ENCODE assay signal across 12 mouse cellular contexts in genomic region chr4:120890754-120891440, GRCm38 (mm10). TPM values are rescaled to one million over a fixed set of nuclear protein-coding genes. Genes with fewer than 3 reads are reported as not detected.
DNase-seq lines count a peak whose midpoint lies in the region; ATAC-seq and TF ChIP-seq lines count a peak whose summit lies in the region.
"Had no signal": no experiment of that assay in that cellular context is flagged by ENCODE, and none has a peak within 500 bp of the region (broad histone marks: within the 10 kb centered on the region; RNA-seq: fewer than 3 reads in every experiment).

No protein-coding gene starts in this region.

- H3K36me3 ChIP-seq in hindbrain, embryonic 12.5 days, result no peaks in the 10 kb centered on the region
- no peaks in the 10 kb centered on the region for H3K36me3 ChIP-seq in midbrain, embryonic 14.5 days (ENCODE audit: control insufficient read depth, insufficient read depth, low read length)

- TF ChIP-seq CTCF in left cerebral cortex, adult 2 months (IDR thresholded peaks at IDR 0.05), result no peak

- peak; percentile 73 for ATAC-seq in hindbrain, embryonic 12.5 days (ENCODE audit: low FRiP score)
- peak; percentile 51; the same call in 1 of the 2 replicates for ATAC-seq in midbrain, embryonic 14.5 days (ENCODE audit: low FRiP score, low TSS enrichment)
- ATAC-seq: lung, postnatal 0 days had no signal

- H3K27me3 ChIP-seq in hindbrain, embryonic 12.5 days, result 0 out of 2 replicates have a peak, but pooled peaks cover 9% of the 10 kb centered on the region
- H3K27me3 ChIP-seq in midbrain, embryonic 14.5 days (ENCODE audit: control insufficient read depth, insufficient read depth, low read length), result no peaks in the 10 kb centered on the region

- H3K4me1 ChIP-seq in hindbrain, embryonic 12.5 days, result peaks cover 23% of the 10 kb centered on the region
- 0 out of 2 replicates have a peak, but pooled peaks cover 3% of the 10 kb centered on the region for H3K4me1 ChIP-seq in midbrain, embryonic 14.5 days (ENCODE audit: control insufficient read depth, insufficient read depth, low read length)

- H3K4me3 ChIP-seq in left cerebral cortex, adult 2 months, result no peak overlapping the region
- no peak overlapping the region for H3K4me3 ChIP-seq in hindbrain, embryonic 12.5 days
- no peak overlapping the region for H3K4me3 ChIP-seq in midbrain, embryonic 14.5 days (replicated peaks; ENCODE audit: low read depth, low read length)

- intact Hi-C loops in left cerebral cortex, postnatal 4 days (cut with DNase I), result loop anchor here (10.0 kb wide), 1 partner anchor 296 kb away; no protein-coding TSS in a partner anchor
- intact Hi-C loops in left cerebral cortex, adult 2 months (cut with DNase I), result no loop called here

- no peaks in the 10 kb centered on the region for H3K9me3 ChIP-seq in hindbrain, embryonic 12.5 days (replicated peaks)
- no peaks in the 10 kb centered on the region for H3K9me3 ChIP-seq in midbrain, embryonic 14.5 days (ENCODE audit: control insufficient read depth, low read length)

- DNase-seq in left cerebral cortex, postnatal 4 days, result peak; percentile 86
- no peak for DNase-seq in left cerebral cortex, adult 2 months (ENCODE audit: extremely low spot score in 1 of 2, low spot score in 2 of 2)
- peak; percentile 95 for DNase-seq in cerebellum, adult 9-10 months
- DNase-seq in midbrain, embryonic 14.5 days, result peak; percentile 40
- no peak for DNase-seq in kidney, adult 8-10 months
- DNase-seq in kidney, adult 18-20 months, result no peak
- DNase-seq in kidney, postnatal 4 days, result no peak
- DNase-seq: heart, postnatal 36 days; kidney, postnatal 36 days; right cerebral cortex, postnatal 14 days had no signal

- 60% methylated on average over 11 of the region's 11 CpGs for WGBS in hindbrain, embryonic 12.5 days
- 48% methylated on average over 11 of the region's 11 CpGs for WGBS in midbrain, embryonic 14.5 days

- H3K27ac ChIP-seq in left cerebral cortex, adult 2 months, result no peak overlapping the region
- peak overlapping the region; percentile 53 for H3K27ac ChIP-seq in hindbrain, embryonic 12.5 days
- no peak overlapping the region; the same call in 1 of the 2 replicates for H3K27ac ChIP-seq in midbrain, embryonic 14.5 days (replicated peaks; ENCODE audit: low read depth, low read length)

- no peak overlapping the region for H3K9ac ChIP-seq in hindbrain, embryonic 12.5 days
- H3K9ac ChIP-seq in midbrain, embryonic 14.5 days (replicated peaks; ENCODE audit: low read length), result no peak overlapping the region

- no peak overlapping the region for H3K4me2 ChIP-seq in hindbrain, embryonic 12.5 days (replicated peaks)
- no peak overlapping the region for H3K4me2 ChIP-seq in midbrain, embryonic 14.5 days (ENCODE audit: low read length)

RNA-seq across cellular contexts. Expression of gene Exo5, which starts 33.9 kb away (rescaled TPM):
- 10 to 100 TPM; 20.3 to 23.0 TPM for total RNA-seq in left cerebral cortex, postnatal 4 days (2021)
- 10 to 100 TPM; 11.5 to 14.7 TPM for total RNA-seq in left cerebral cortex, adult 2 months (2021)
- polyA plus RNA-seq in hindbrain, embryonic 12.5 days (2016; fragmentation: Nextera tagmentation; extraction: Ambion mirVana), result 34.1 and 38.0 TPM in 2 replicates
- polyA plus RNA-seq in midbrain, embryonic 14.5 days (2014; fragmentation: Nextera tagmentation; extraction: Ambion mirVana), result 32.5 and 33.5 TPM in 2 replicates

RNA-seq across cellular contexts. Expression of gene Rims3, which starts 36.3 kb away (rescaled TPM):
- 10 to 100 TPM; 74.4 to 75.8 TPM for total RNA-seq in left cerebral cortex, postnatal 4 days (2021)
- total RNA-seq in left cerebral cortex, adult 2 months (2021), result 100 to 1,000 TPM; 175 to 181 TPM
- 8.5 and 9.2 TPM in 2 replicates for polyA plus RNA-seq in hindbrain, embryonic 12.5 days (2016; fragmentation: Nextera tagmentation; extraction: Ambion mirVana)
- polyA plus RNA-seq in midbrain, embryonic 14.5 days (2014; fragmentation: Nextera tagmentation; extraction: Ambion mirVana), result 20.7 and 20.9 TPM in 2 replicates

RNA-seq across cellular contexts. Expression of gene Nfyc, which starts 59.5 kb away (rescaled TPM):
- total RNA-seq in left cerebral cortex, postnatal 4 days (2021), result 10 to 100 TPM; 43.1 to 55.8 TPM
- total RNA-seq in left cerebral cortex, adult 2 months (2021), result 10 to 100 TPM; 49.9 to 53.7 TPM
- polyA plus RNA-seq in hindbrain, embryonic 12.5 days (2016; fragmentation: Nextera tagmentation; extraction: Ambion mirVana), result 101 and 104 TPM in 2 replicates
- 89.4 and 97.5 TPM in 2 replicates for polyA plus RNA-seq in midbrain, embryonic 14.5 days (2014; fragmentation: Nextera tagmentation; extraction: Ambion mirVana)

Comparison
In these comparisons a context has a peak if more than half of its experiments do, and no peak if none do; other contexts are left out.
1. DNase-seq: peak in left cerebral cortex, postnatal 4 days (single experiment), cerebellum, adult 9-10 months (single experiment) and midbrain, embryonic 14.5 days (single experiment); none in left cerebral cortex, adult 2 months (0 of 2), kidney, adult 8-10 months (0 of 2), kidney, adult 18-20 months (single experiment) and kidney, postnatal 4 days (0 of 2).